Mouse (Mus musculus) gastrocnemius, adult 8-10 months (tissue): Measurements from ENCODE around the gene Elfn2. TPM values are rescaled to one million over a fixed set of nuclear protein-coding genes. Genes with fewer than 3 reads are reported as not detected.

Source experiments
- total RNA-seq, 4 experiments: library from RNA; stranded (reverse); gene quantifications; 2 replicates each; pipeline ENCODE4 v1.2.4; 2022

The Elfn2 gene
- total RNA-seq, 4 experiments from 2014 or later = 0.05 to 0.11 (median 0.07) TPM; not detected in 1

Other genes starting within 250 kb of the Elfn2 start
- gene Il2rb, start 223.5 kb downstream of the Elfn2 start, total RNA-seq = not detected
- 1 to 10 TPM in 3 of 4 experiments, under 1 TPM in 1; 0.82 to 2.9 (median 1.6) TPM for gene C1qtnf6, start 187.4 kb downstream of the Elfn2 start, total RNA-seq
- gene Sstr3, start 174.1 kb downstream of the Elfn2 start, total RNA-seq = not detected
- gene Rac2, start 146.0 kb downstream of the Elfn2 start, total RNA-seq = 1 to 10 TPM in 2 of 4 experiments, not detected in 2; 1.1 to 1.3 TPM
- 1 to 10 TPM in 2 of 4 experiments, under 1 TPM in 2; 0.80 to 1.9 (median 1.1) TPM for gene Cyth4, start 121.7 kb downstream of the Elfn2 start, total RNA-seq
- gene Mfng, start 54.7 kb upstream of the Elfn2 start, total RNA-seq = 1 to 10 TPM; 2.3 to 3.6 (median 2.7) TPM
- 1 to 10 TPM; 3.4 to 6.0 (median 4.4) TPM for gene Card10, start 84.3 kb upstream of the Elfn2 start, total RNA-seq
- 1 to 10 TPM; 4.1 to 7.3 (median 6.2) TPM for gene Cdc42ep1, start 123.9 kb upstream of the Elfn2 start, total RNA-seq
- not detected for gene Lgals2, start 136.8 kb upstream of the Elfn2 start, total RNA-seq
- 10 to 100 TPM; 41.8 to 44.9 (median 43.5) TPM for gene Gga1, start 158.4 kb upstream of the Elfn2 start, total RNA-seq
- gene Gm49510, start 180.9 kb upstream of the Elfn2 start, total RNA-seq = not detected
- 1 to 10 TPM in 2 of 4 experiments, under 1 TPM in 2; 0.80 to 1.7 (median 1.2) TPM for gene Sh3bp1, start 181.0 kb upstream of the Elfn2 start, total RNA-seq
- gene Pdxp, start 195.1 kb upstream of the Elfn2 start, total RNA-seq = 1 to 10 TPM; 1.7 to 2.7 (median 2.1) TPM
- gene Lgals1, start 208.0 kb upstream of the Elfn2 start, total RNA-seq = 100 to 1,000 TPM; 214 to 406 (median 281) TPM
- 10 to 100 TPM; 24.0 to 31.2 (median 28.1) TPM for gene Nol12, start 216.2 kb upstream of the Elfn2 start, total RNA-seq
- 10 to 100 TPM; 38.3 to 69.6 (median 41.9) TPM for gene Triobp, start 229.0 kb upstream of the Elfn2 start, total RNA-seq